Mouse (Mus musculus): ENCODE measurements around the gene H2al1n. TPM values are rescaled to one million over a fixed set of nuclear protein-coding genes. Genes with fewer than 3 reads are reported as not detected.
"Not testable (repeated sequence)": the region's sequence is repeated elsewhere in the genome, so short reads cannot be mapped to it uniquely, and the experiment has no call there.

H2al1n gene
- polyA plus RNA-seq (2015; fragmentation: Nextera tagmentation; extraction: Ambion mirVana) = not detected in 2 replicates

DNA sequence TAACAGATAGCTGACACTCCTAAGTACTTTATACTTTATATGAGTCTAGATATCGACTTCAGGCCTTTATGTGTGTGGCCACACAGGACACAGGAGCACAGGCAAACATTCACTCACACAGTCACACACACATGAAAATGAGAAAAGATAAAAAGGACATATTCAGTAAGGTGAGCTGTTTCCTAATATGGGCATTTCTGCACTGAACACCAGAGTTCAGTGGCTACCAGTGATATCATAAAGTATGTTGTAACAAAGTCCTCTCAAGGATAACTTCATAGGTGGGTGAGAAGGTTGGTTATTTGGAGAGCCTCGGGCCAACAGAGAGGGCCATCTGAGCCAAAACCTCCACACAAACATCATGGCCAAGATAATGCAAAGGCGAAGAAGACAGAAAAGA is at the start of gene H2al1n:
Gene H2al1n, plus strand, starts transcription at position 301 of the 400 bp plus-strand sequence.
- not testable (repeated sequence) for ATAC-seq
- WGBS = 84% methylated on average over 3 of the region's 3 CpGs

DNA sequence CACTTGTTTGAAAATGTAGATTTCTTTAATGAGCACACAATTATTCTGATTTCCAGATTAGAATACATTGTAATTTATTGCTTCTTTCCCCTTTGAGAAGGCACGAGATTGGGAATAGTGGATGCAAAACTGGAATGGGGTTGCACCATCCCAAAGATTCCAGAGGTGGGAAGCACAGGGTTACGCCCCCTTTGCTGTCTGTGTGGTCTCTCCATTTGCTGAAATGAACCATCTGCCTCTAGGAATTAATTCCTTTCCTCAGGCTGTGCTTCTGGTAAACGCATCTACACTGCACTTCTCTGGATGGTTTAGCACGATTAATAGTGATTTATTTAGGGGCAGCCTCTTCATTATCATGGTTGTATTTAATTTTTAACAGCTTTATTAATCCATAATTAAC is 11.7 kb upstream of the H2al1n start:
- Histone ChIP-seq H3K4me3 (replicated peaks; ENCODE audit: low read length) (no peak overlapping the region), H3K27me3 (replicated peaks; ENCODE audit: control insufficient read depth, insufficient read depth, low read length) (no peaks in the 10 kb centered on the region), H3K9ac (replicated peaks; ENCODE audit: low read depth, low read length) (no peak overlapping the region), H3K27ac (ENCODE audit: low read length) (no peak overlapping the region), H3K4me2 (ENCODE audit: low read length) (no peak overlapping the region), H3K9me3 (ENCODE audit: control insufficient read depth, low read length) (no peaks in the 10 kb centered on the region), H3K4me1 (replicated peaks; ENCODE audit: control insufficient read depth, insufficient read depth, low read length) (no peaks in the 10 kb centered on the region), H3K36me3 (ENCODE audit: control insufficient read depth, insufficient read depth) (no peaks in the 10 kb centered on the region)
- WGBS = 75% methylated on average over 4 of the region's 4 CpGs
- no peak for ATAC-seq

More for the DNA sequence above, at the start of gene H2al1n:
- H3K9ac ChIP-seq (replicated peaks; ENCODE audit: low read depth, low read length); H3K4me3 ChIP-seq (replicated peaks; ENCODE audit: low read length); H3K27me3 ChIP-seq (replicated peaks; ENCODE audit: control insufficient read depth, insufficient read depth, low read length); H3K4me1 ChIP-seq (replicated peaks; ENCODE audit: control insufficient read depth, insufficient read depth, low read length); H3K4me2 ChIP-seq (ENCODE audit: low read length); H3K36me3 ChIP-seq (ENCODE audit: control insufficient read depth, insufficient read depth); H3K27ac ChIP-seq (ENCODE audit: low read length); H3K9me3 ChIP-seq (ENCODE audit: control insufficient read depth, low read length): not testable (repeated sequence)

- WGBS = 69% methylated on average over 8 of the region's 8 CpGs
- no peak overlapping the region for H3K9ac ChIP-seq (replicated peaks; ENCODE audit: low read depth, low read length)
- H3K4me1 ChIP-seq (replicated peaks; ENCODE audit: control insufficient read depth, insufficient read depth, low read length) = no peaks in the 10 kb centered on the region
- no peak for ATAC-seq
- H3K4me3 ChIP-seq (replicated peaks; ENCODE audit: low read length) = no peak overlapping the region
- H3K4me2 ChIP-seq (ENCODE audit: low read length) = no peak overlapping the region
- no peaks in the 10 kb centered on the region for H3K36me3 ChIP-seq (ENCODE audit: control insufficient read depth, insufficient read depth)
- no peaks in the 10 kb centered on the region for H3K27me3 ChIP-seq (replicated peaks; ENCODE audit: control insufficient read depth, insufficient read depth, low read length)
- H3K9me3 ChIP-seq (ENCODE audit: control insufficient read depth, low read length) = no peaks in the 10 kb centered on the region
- H3K27ac ChIP-seq (ENCODE audit: low read length) = no peak overlapping the region
These were observed 4.7 kb upstream of the H2al1n start for GRCm38 (mm10) chrX:14206112-14206875.

DNA sequence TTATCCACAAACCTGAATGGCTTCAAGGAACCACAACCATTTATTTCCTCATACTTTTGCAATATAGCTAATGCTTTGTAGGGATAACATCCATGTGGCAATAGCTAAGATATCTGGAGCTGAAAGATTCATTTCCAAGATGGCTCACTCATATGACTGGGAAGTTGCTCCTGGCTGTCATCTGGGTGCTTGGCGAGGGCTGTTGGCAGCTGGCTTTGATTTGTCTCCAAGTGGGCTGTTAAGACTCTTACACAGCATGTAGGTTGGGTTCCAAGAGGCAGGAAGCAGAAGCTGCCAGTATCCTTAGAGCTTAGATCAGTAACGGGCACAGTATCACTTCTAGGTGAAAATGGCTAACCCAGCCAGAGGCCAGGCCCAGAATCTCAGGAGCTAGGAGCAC is 18.3 kb downstream of the H2al1n start:
- Histone ChIP-seq H3K9me3 (ENCODE audit: control insufficient read depth, low read length) (no peaks in the 10 kb centered on the region), H3K27ac (ENCODE audit: low read length) (no peak overlapping the region), H3K9ac (replicated peaks; ENCODE audit: low read depth, low read length) (no peak overlapping the region), H3K4me2 (ENCODE audit: low read length) (no peak overlapping the region), H3K36me3 (ENCODE audit: control insufficient read depth, insufficient read depth) (no peaks in the 10 kb centered on the region), H3K4me1 (replicated peaks; ENCODE audit: control insufficient read depth, insufficient read depth, low read length) (no peaks in the 10 kb centered on the region), H3K4me3 (replicated peaks; ENCODE audit: low read length) (no peak overlapping the region), H3K27me3 (replicated peaks; ENCODE audit: control insufficient read depth, insufficient read depth, low read length) (no peaks in the 10 kb centered on the region)
- 75% methylated on average over 2 of the region's 2 CpGs for WGBS
- ATAC-seq = peak; percentile 82

- no peak overlapping the region for H3K9ac ChIP-seq (replicated peaks; ENCODE audit: low read depth, low read length)
- 54% methylated on average over 3 of the region's 3 CpGs for WGBS
- peak; percentile 84 for ATAC-seq
- no peak overlapping the region for H3K27ac ChIP-seq (ENCODE audit: low read length)
- H3K27me3 ChIP-seq (replicated peaks; ENCODE audit: control insufficient read depth, insufficient read depth, low read length) = no peaks in the 10 kb centered on the region
- H3K4me2 ChIP-seq (ENCODE audit: low read length) = no peak overlapping the region
- no peaks in the 10 kb centered on the region for H3K36me3 ChIP-seq (ENCODE audit: control insufficient read depth, insufficient read depth)
- H3K4me3 ChIP-seq (replicated peaks; ENCODE audit: low read length) = no peak overlapping the region
- no peaks in the 10 kb centered on the region for H3K4me1 ChIP-seq (replicated peaks; ENCODE audit: control insufficient read depth, insufficient read depth, low read length)
- H3K9me3 ChIP-seq (ENCODE audit: control insufficient read depth, low read length) = no peaks in the 10 kb centered on the region
These were observed 48.8 kb downstream of the H2al1n start for GRCm38 (mm10) chrX:14259597-14260239.
